Mouse (Mus musculus) heart, adult 2 months (tissue): ENCODE results near the gene Ccer2. TPM values are rescaled to one million over a fixed set of nuclear protein-coding genes. Genes with fewer than 3 reads are reported as not detected.
A peak's percentile ranks its signal among the peaks of the same experiment; 100 is the strongest.

Source experiments
- DNase-seq, 2 experiments: peaks; one replicate each; pipeline ENCODE4 v3.0.0; 2021
- H3K27ac ChIP-seq: fragments of 200-600 bp; 2 replicates; pipeline ENCODE4 v1.8.1; 2022
- H3K27me3 ChIP-seq: fragments of 200-500 bp; 2 replicates; pipeline ENCODE4 v1.6.1; 2012; ENCODE audit warnings: mild to moderate bottlenecking, low read length, inconsistent platforms, mixed read lengths; ENCODE audit not compliant: control insufficient read depth, insufficient read depth
- H3K36me3 ChIP-seq: fragments of 200-500 bp; 2 replicates; pipeline ENCODE4 v1.6.1; 2012; ENCODE audit warnings: low read length, inconsistent platforms; ENCODE audit not compliant: control insufficient read depth, insufficient read depth
- H3K4me1 ChIP-seq: fragments of 200-500 bp; 2 replicates; pipeline ENCODE4 v1.6.1; 2011; ENCODE audit warnings: low read length; ENCODE audit not compliant: control insufficient read depth, insufficient read depth
- H3K4me3 ChIP-seq: fragments of 200-600 bp; 2 replicates; pipeline ENCODE4 v1.8.1; 2022
- H3K79me2 ChIP-seq: fragments of 200-500 bp; replicated peaks from 2 replicates; pipeline ENCODE4 v1.6.1; 2012; ENCODE audit warnings: mild to moderate bottlenecking, inconsistent platforms, low read length, moderate library complexity, mixed read lengths; ENCODE audit not compliant: control insufficient read depth, insufficient read depth
- H3K9ac ChIP-seq: fragments of 200-500 bp; 2 replicates; pipeline ENCODE4 v1.6.1; 2012; ENCODE audit warnings: low read depth, mild to moderate bottlenecking, control low read depth, inconsistent platforms, low read length, mixed read lengths
- CTCF ChIP-seq: fragments of 200-600 bp; IDR thresholded peaks from 2 replicates; pipeline ENCODE4 v1.8.1; 2022; ENCODE audit warnings: antibody characterized with exemption, mild to moderate bottlenecking, moderate library complexity
- EP300 ChIP-seq: fragments of 200-500 bp; IDR thresholded peaks from 2 replicates; pipeline ENCODE4 v1.6.1; 2011; ENCODE audit warnings: low read depth, low read length, control low read depth; ENCODE audit not compliant: insufficient read depth
- POLR2A ChIP-seq: fragments of 200-500 bp; IDR thresholded peaks from 2 replicates; pipeline ENCODE4 v1.6.1; 2011; ENCODE audit warnings: mild to moderate bottlenecking, low read depth, low read length, control low read depth; ENCODE audit not compliant: insufficient read depth
- WGBS: fragments of 180-500 bp; shearing (Covaris S2); methylation state at CpG from one replicate; pipeline ENCODE4 v1.1.7; 2018; 5-methylcytosine and 5-hydroxymethylcytosine counted together
- intact Hi-C: fragments of 180-260 bp; cut with DNase I; formaldehyde crosslinking; loops from one replicate; pipeline ENCODE4 v1.15.1; 2025
- polyA plus RNA-seq: library from polyadenylated mRNA; depleted of rRNA; stranded (reverse); fragments of >200 nt; gene quantifications from 2 replicates; pipeline ENCODE4 v1.2.3, GENCODE M21; 2012; rRNA removed
- total RNA-seq, 2 experiments: library from RNA; stranded (reverse); gene quantifications; 2 replicates each; pipeline ENCODE4 v1.2.3; 2021

Ccer2 gene
- total and polyA plus RNA-seq, 3 experiments: not detected

- 17% methylated on average over 10 of the region's 10 CpGs for WGBS
- Histone ChIP-seq H3K4me1 (peaks cover 14% of the 10 kb centered on the region), H3K79me2 (no peaks in the 10 kb centered on the region), H3K4me3 (no peak overlapping the region), H3K27ac (peak overlapping the region; percentile 94), H3K36me3 (no peaks in the 10 kb centered on the region), H3K27me3 (no peaks in the 10 kb centered on the region), H3K9ac (no peak overlapping the region)
- peak in 1 of 2 experiments; percentile 65 for DNase-seq
- TF ChIP-seq POLR2A (no peak), EP300 (peak; percentile 39; the same call in 1 of the 2 replicates)
- intact Hi-C loops: no loop called here
Observed at GRCm38 (mm10) chr7:28802846-28803588, 47.0 kb downstream of the Ccer2 start.

GRCm38 (mm10) chr7:28803756-28804155, 47.8 kb downstream of the Ccer2 start:
- intact Hi-C loops: no loop called here
- H3K79me2 ChIP-seq: no peaks in the 10 kb centered on the region
- DNase-seq: no peak
- TF ChIP-seq EP300 (no peak), POLR2A (no peak), CTCF (no peak)
- H3K9ac ChIP-seq: no peak overlapping the region
- peak overlapping the region; percentile 94 for H3K27ac ChIP-seq
- no peak overlapping the region for H3K4me3 ChIP-seq
- peaks cover 16% of the 10 kb centered on the region for H3K4me1 ChIP-seq
- H3K36me3 ChIP-seq: no peaks in the 10 kb centered on the region
- no peaks in the 10 kb centered on the region for H3K27me3 ChIP-seq
- WGBS: 49% methylated on average over 4 of the region's 4 CpGs

- no peak for DNase-seq
- Histone ChIP-seq H3K9ac (no peak overlapping the region), H3K79me2 (no peaks in the 10 kb centered on the region), H3K27ac (peak overlapping the region; percentile 15; the same call in 1 of the 2 replicates), H3K27me3 (no peaks in the 10 kb centered on the region), H3K4me3 (no peak overlapping the region), H3K4me1 (peaks cover 16% of the 10 kb centered on the region), H3K36me3 (peaks cover under 1% of the 10 kb centered on the region; the same call in 1 of the 2 replicates)
- no peak for TF ChIP-seq POLR2A
- TF ChIP-seq EP300: no peak
- peak; percentile 20; the same call in 1 of the 2 replicates for TF ChIP-seq CTCF
- intact Hi-C loops: no loop called here
- 50% methylated on average over 4 of the region's 4 CpGs for WGBS
Observed at GRCm38 (mm10) chr7:28806869-28807268, 50.9 kb downstream of the Ccer2 start.

- peak in 1 of 2 experiments; percentile 63 for DNase-seq
- Histone ChIP-seq H3K9ac (peak overlapping the region; percentile 94), H3K36me3 (peaks cover 5% of the 10 kb centered on the region), H3K79me2 (no peaks in the 10 kb centered on the region), H3K4me1 (peaks cover 13% of the 10 kb centered on the region), H3K27ac (peak overlapping the region; percentile 99), H3K4me3 (peak overlapping the region; percentile 93), H3K27me3 (no peaks in the 10 kb centered on the region)
- TF ChIP-seq POLR2A (peak; percentile 41; the same call in 1 of the 2 replicates), EP300 (0 out of 2 replicates have a peak, but pooled peaks have one; percentile 12), CTCF (no peak)
- 23% methylated on average over 6 of the region's 8 CpGs for WGBS
- intact Hi-C loops: no loop called here
Observed at GRCm38 (mm10) chr7:28807641-28808220, 51.8 kb downstream of the Ccer2 start.

GRCm38 (mm10) chr7:28808221-28808941, 52.4 kb downstream of the Ccer2 start, which contains the start of gene Hnrnpl:
Hnrnpl (plus strand) TSS chr7:28808541.
- peak within 1 kb of the TSS; percentile 93 for H3K4me3 ChIP-seq
- H3K36me3 ChIP-seq: peaks cover 10% of the 10 kb centered on the region
- peak; percentile 41; the same call in 1 of the 2 replicates for TF ChIP-seq EP300
- no peak for TF ChIP-seq CTCF
- TF ChIP-seq POLR2A: peak; percentile 46; the same call in 1 of the 2 replicates
- H3K79me2 ChIP-seq: no peaks in the 10 kb centered on the region
- peak within 1 kb of the TSS; percentile 94 for H3K9ac ChIP-seq
- DNase-seq: peak in 1 of 2 experiments; percentile 60
- 3% methylated on average over 35 of the region's 35 CpGs for WGBS
- H3K27ac ChIP-seq: peak within 1 kb of the TSS; percentile 99
- H3K4me1 ChIP-seq: peaks cover 13% of the 10 kb centered on the region
- H3K27me3 ChIP-seq: no peaks in the 10 kb centered on the region
- intact Hi-C loops: no loop called here

Other genes with a start within 250 kb of the Ccer2 start
- not detected for gene Ifnl2, start 245.7 kb upstream of the Ccer2 start, total RNA-seq
- gene Ifnl2, start 245.7 kb upstream of the Ccer2 start, polyA plus RNA-seq: not detected in 2 replicates
- gene Ifnl3, start 233.3 kb upstream of the Ccer2 start, total RNA-seq: not detected
- not detected in 2 replicates for gene Ifnl3, start 233.3 kb upstream of the Ccer2 start, polyA plus RNA-seq
- not detected for gene Sycn, start 215.3 kb upstream of the Ccer2 start, total RNA-seq
- gene Sycn, start 215.3 kb upstream of the Ccer2 start, polyA plus RNA-seq: not detected in 2 replicates
- gene Nccrp1, start 208.9 kb upstream of the Ccer2 start, total RNA-seq: not detected
- gene Nccrp1, start 208.9 kb upstream of the Ccer2 start, polyA plus RNA-seq: not detected in 2 replicates
- gene Samd4b, start 158.0 kb upstream of the Ccer2 start, total RNA-seq: 10 to 100 TPM; 21.9 to 22.4 TPM
- gene Samd4b, start 158.0 kb upstream of the Ccer2 start, polyA plus RNA-seq: 38.8 and 46.1 TPM in 2 replicates
- gene Pak4, start 158.0 kb upstream of the Ccer2 start, total RNA-seq: 1 to 10 TPM; 8.8 to 9.4 TPM
- 6.4 and 7.6 TPM in 2 replicates for gene Pak4, start 158.0 kb upstream of the Ccer2 start, polyA plus RNA-seq
- gene Acp7, start 124.8 kb upstream of the Ccer2 start, total RNA-seq: not detected
- gene Acp7, start 124.8 kb upstream of the Ccer2 start, polyA plus RNA-seq: 0.49 TPM in 1 of 2 replicates, not detected in the other
- under 1 TPM in 1 of 2 experiments, not detected in 1; 0.23 TPM for gene Fbxo27, start 63.3 kb upstream of the Ccer2 start, total RNA-seq
- 1.1 and 1.2 TPM in 2 replicates for gene Fbxo27, start 63.3 kb upstream of the Ccer2 start, polyA plus RNA-seq
- gene Fbxo17, start 39.4 kb upstream of the Ccer2 start, total RNA-seq: under 1 TPM; 0.37 to 0.57 TPM
- 1.7 and 2.0 TPM in 2 replicates for gene Fbxo17, start 39.4 kb upstream of the Ccer2 start, polyA plus RNA-seq
- gene Mrps12, start 14.4 kb upstream of the Ccer2 start, total RNA-seq: 10 to 100 TPM; 47.8 to 57.3 TPM
- 36.3 and 51.9 TPM in 2 replicates for gene Mrps12, start 14.4 kb upstream of the Ccer2 start, polyA plus RNA-seq
- gene Sars2, start 14.2 kb upstream of the Ccer2 start, total RNA-seq: 10 to 100 TPM; 13.7 to 14.2 TPM
- gene Sars2, start 14.2 kb upstream of the Ccer2 start, polyA plus RNA-seq: 18.5 and 20.2 TPM in 2 replicates
- 10 to 100 TPM; 78.8 to 92.3 TPM for gene Sirt2, start 10.6 kb downstream of the Ccer2 start, total RNA-seq
- 82.9 and 103 TPM in 2 replicates for gene Sirt2, start 10.6 kb downstream of the Ccer2 start, polyA plus RNA-seq
- gene Nfkbib, start 11.3 kb downstream of the Ccer2 start, total RNA-seq: 10 to 100 TPM; 25.1 to 31.6 TPM
- gene Nfkbib, start 11.3 kb downstream of the Ccer2 start, polyA plus RNA-seq: 18.7 and 27.8 TPM in 2 replicates
- gene Rinl, start 32.8 kb downstream of the Ccer2 start, total RNA-seq: 1 to 10 TPM; 1.3 to 2.0 TPM
- 3.2 and 3.3 TPM in 2 replicates for gene Rinl, start 32.8 kb downstream of the Ccer2 start, polyA plus RNA-seq
- 100 to 1,000 TPM; 192 to 206 TPM for gene Hnrnpl, start 52.4 kb downstream of the Ccer2 start, total RNA-seq
- 208 and 348 TPM in 2 replicates for gene Hnrnpl, start 52.4 kb downstream of the Ccer2 start, polyA plus RNA-seq
- 1,000 to 10,000 TPM; 1,826 to 2,229 TPM for gene Ech1, start 69.0 kb downstream of the Ccer2 start, total RNA-seq
- 2,087 and 2,697 TPM in 2 replicates for gene Ech1, start 69.0 kb downstream of the Ccer2 start, polyA plus RNA-seq
- 10 to 100 TPM; 18.5 to 27.6 TPM for gene Lgals4, start 77.7 kb downstream of the Ccer2 start, total RNA-seq
- gene Lgals4, start 77.7 kb downstream of the Ccer2 start, polyA plus RNA-seq: 63.6 and 121 TPM in 2 replicates
- gene Lgals7, start 107.7 kb downstream of the Ccer2 start, total RNA-seq: under 1 TPM in 1 of 2 experiments, not detected in 1; 0.61 TPM
- gene Lgals7, start 107.7 kb downstream of the Ccer2 start, polyA plus RNA-seq: 1.6 and 4.0 TPM in 2 replicates
- under 1 TPM; 0.23 to 0.39 TPM for gene Capn12, start 125.2 kb downstream of the Ccer2 start, total RNA-seq
- gene Capn12, start 125.2 kb downstream of the Ccer2 start, polyA plus RNA-seq: 0.49 and 0.61 TPM in 2 replicates
- gene Actn4, start 206.2 kb downstream of the Ccer2 start, total RNA-seq: 10 to 100 TPM; 66.1 to 85.7 TPM
- 123 and 132 TPM in 2 replicates for gene Actn4, start 206.2 kb downstream of the Ccer2 start, polyA plus RNA-seq
- gene Eif3k, start 225.7 kb downstream of the Ccer2 start, total RNA-seq: 100 to 1,000 TPM; 156 to 177 TPM
- 221 and 283 TPM in 2 replicates for gene Eif3k, start 225.7 kb downstream of the Ccer2 start, polyA plus RNA-seq
- 1 to 10 TPM in 1 of 2 experiments, under 1 TPM in 1; 0.91 to 1.1 TPM for gene Map4k1, start 225.9 kb downstream of the Ccer2 start, total RNA-seq
- 2.7 and 3.4 TPM in 2 replicates for gene Map4k1, start 225.9 kb downstream of the Ccer2 start, polyA plus RNA-seq